Mouse (Mus musculus): Measurements from ENCODE around the gene Ublcp1. TPM values are rescaled to one million over a fixed set of nuclear protein-coding genes. Genes with fewer than 3 reads are reported as not detected.
A peak's percentile ranks its signal among the peaks of the same experiment; 100 is the strongest.

Ublcp1 gene
- polyA plus RNA-seq, 1 experiment, result 67.6 TPM

- H3K4me3 ChIP-seq (ENCODE audit: insufficient read depth, low read length), result no peak overlapping the region
- no peak for TF ChIP-seq POLR2A (IDR thresholded peaks at IDR 0.05; ENCODE audit: extremely low read depth, insufficient read depth, low read length)
- 0 out of 2 replicates have a peak, but pooled peaks have one; percentile 2 for TF ChIP-seq CTCF (IDR thresholded peaks at IDR 0.05; ENCODE audit: extremely low read depth, insufficient read depth, low read length)
Measured at GRCm38 (mm10) chr11:44412276-44412675, 58.0 kb downstream of the Ublcp1 start.

GRCm38 (mm10) chr11:44410413-44410812, 59.9 kb downstream of the Ublcp1 start:
- Histone ChIP-seq H3K4me1 (ENCODE audit: control insufficient read depth, insufficient read depth, low read length) (no peaks in the 10 kb centered on the region), H3K27ac (ENCODE audit: insufficient read depth, low read length) (no peak overlapping the region), H3K4me3 (ENCODE audit: insufficient read depth, low read length) (no peak overlapping the region)
- TF ChIP-seq CTCF (IDR thresholded peaks at IDR 0.05; ENCODE audit: extremely low read depth, insufficient read depth, low read length), result no peak
- TF ChIP-seq POLR2A (IDR thresholded peaks at IDR 0.05; ENCODE audit: extremely low read depth, insufficient read depth, low read length), result no peak

More at GRCm38 (mm10) chr11:44412276-44412675, 58.0 kb downstream of the Ublcp1 start:
- Histone ChIP-seq H3K27ac (ENCODE audit: insufficient read depth, low read length) (no peak overlapping the region), H3K4me1 (ENCODE audit: control insufficient read depth, insufficient read depth, low read length) (no peaks in the 10 kb centered on the region)

GRCm38 (mm10) chr11:44408626-44409025, 61.7 kb downstream of the Ublcp1 start:
- no peak for TF ChIP-seq POLR2A (IDR thresholded peaks at IDR 0.05; ENCODE audit: extremely low read depth, insufficient read depth, low read length)
- no peak for TF ChIP-seq CTCF (IDR thresholded peaks at IDR 0.05; ENCODE audit: extremely low read depth, insufficient read depth, low read length)
- Histone ChIP-seq H3K27ac (ENCODE audit: insufficient read depth, low read length) (no peak overlapping the region), H3K4me3 (ENCODE audit: insufficient read depth, low read length) (no peak overlapping the region), H3K4me1 (ENCODE audit: control insufficient read depth, insufficient read depth, low read length) (no peaks in the 10 kb centered on the region)

GRCm38 (mm10) chr11:44406457-44406856, 63.8 kb downstream of the Ublcp1 start:
- Histone ChIP-seq H3K27ac (ENCODE audit: insufficient read depth, low read length) (no peak overlapping the region), H3K4me3 (ENCODE audit: insufficient read depth, low read length) (no peak overlapping the region), H3K4me1 (ENCODE audit: control insufficient read depth, insufficient read depth, low read length) (peaks cover 1% of the 10 kb centered on the region; the same call in 1 of the 2 replicates)
- TF ChIP-seq CTCF (IDR thresholded peaks at IDR 0.05; ENCODE audit: extremely low read depth, insufficient read depth, low read length) (no peak), POLR2A (IDR thresholded peaks at IDR 0.05; ENCODE audit: extremely low read depth, insufficient read depth, low read length) (no peak)

- Histone ChIP-seq H3K4me1 (ENCODE audit: control insufficient read depth, insufficient read depth, low read length) (peaks cover 1% of the 10 kb centered on the region; the same call in 1 of the 2 replicates), H3K27ac (ENCODE audit: insufficient read depth, low read length) (no peak overlapping the region), H3K4me3 (ENCODE audit: insufficient read depth, low read length) (no peak overlapping the region)
- no peak for TF ChIP-seq CTCF (IDR thresholded peaks at IDR 0.05; ENCODE audit: extremely low read depth, insufficient read depth, low read length)
- TF ChIP-seq POLR2A (IDR thresholded peaks at IDR 0.05; ENCODE audit: extremely low read depth, insufficient read depth, low read length), result no peak
Measured at GRCm38 (mm10) chr11:44405961-44406360, 64.3 kb downstream of the Ublcp1 start.

- peaks cover 1% of the 10 kb centered on the region; the same call in 1 of the 2 replicates for H3K4me1 ChIP-seq (ENCODE audit: control insufficient read depth, insufficient read depth, low read length)
- no peak overlapping the region for H3K27ac ChIP-seq (ENCODE audit: insufficient read depth, low read length)
- TF ChIP-seq CTCF (IDR thresholded peaks at IDR 0.05; ENCODE audit: extremely low read depth, insufficient read depth, low read length), result no peak
- TF ChIP-seq POLR2A (IDR thresholded peaks at IDR 0.05; ENCODE audit: extremely low read depth, insufficient read depth, low read length), result no peak
- no peak overlapping the region for H3K4me3 ChIP-seq (ENCODE audit: insufficient read depth, low read length)
Measured at GRCm38 (mm10) chr11:44405113-44405512, 65.2 kb downstream of the Ublcp1 start.

Other genes with a start within 250 kb of the Ublcp1 start
- gene Il12b, start 70.4 kb downstream of the Ublcp1 start, polyA plus RNA-seq (2012; rRNA removed), result not detected in 2 replicates
- 88.7 and 91.3 TPM in 2 replicates for gene Rnf145, start 48.5 kb upstream of the Ublcp1 start, polyA plus RNA-seq (2012; rRNA removed)
- gene Ebf1, start 146.8 kb upstream of the Ublcp1 start, polyA plus RNA-seq (2012; rRNA removed), result 3.0 and 3.8 TPM in 2 replicates